Mouse (Mus musculus) brain, embryonic 14.5 days (tissue): ENCODE measurements around the gene Spp1.

Experiments used
- CTCF ChIP-seq: fragments of 200-500 bp; IDR thresholded peaks from 2 replicates; pipeline ENCODE4 v1.5.1; 2012; ENCODE audit warnings: inconsistent platforms, mild to moderate bottlenecking, moderate library complexity, borderline replicate concordance; ENCODE audit not compliant: insufficient read depth, insufficient read length; ENCODE audit errors: extremely low read depth
- POLR2A ChIP-seq: fragments of 200-500 bp; IDR thresholded peaks from 2 replicates; pipeline ENCODE4 v1.6.1; 2012; ENCODE audit warnings: mild to moderate bottlenecking, inconsistent platforms, borderline replicate concordance; ENCODE audit not compliant: poor library complexity, insufficient read depth, insufficient read length, severe bottlenecking; ENCODE audit errors: extremely low read depth

- no peak for TF ChIP-seq POLR2A
- TF ChIP-seq CTCF, result no peak
Measured at GRCm38 (mm10) chr5:104417028-104417427, 17.9 kb upstream of the Spp1 start.
